Mouse (Mus musculus) spleen, adult 10 weeks (tissue): ENCODE results near the gene Ogfod3. TPM values are rescaled to one million over a fixed set of nuclear protein-coding genes. Genes with fewer than 3 reads are reported as not detected.

Source experiments
- polyA plus RNA-seq: library from polyadenylated mRNA; stranded (reverse); fragments of 350-450 nt; fragmentation: Illumina TruSeq; extraction: RNeasy Lipid Tissue Mini Kit (QIAGEN cat#74804); gene quantifications from one replicate; pipeline ENCODE4 v1.2.3, GENCODE M21; 2015; ENCODE audit warnings: low replicate concordance; ENCODE audit not compliant: insufficient read depth

The Ogfod3 gene
- polyA plus RNA-seq = 4.4 TPM

GRCm38 (mm10) chr11:121204161-121205006 lies at the start of gene Ogfod3, which contains the start of gene Hexdc:
Gene Ogfod3, minus strand, starts transcription at chr11:121204711.
Gene Hexdc, plus strand, starts transcription at chr11:121204433.

GRCm38 (mm10) chr11:121236564-121237344 lies 32.2 kb upstream of the Ogfod3 start, which contains the start of gene Narf:
Gene Narf, plus strand, starts transcription at chr11:121237253.

GRCm38 (mm10) chr11:121229018-121229439 lies 24.5 kb upstream of the Ogfod3 start, which contains the start of gene Cybc1:
Gene Cybc1, minus strand, starts transcription at chr11:121229322.

GRCm38 (mm10) chr11:121159971-121160370 lies 44.5 kb downstream of the Ogfod3 start, which contains the start of gene Uts2r:
Gene Uts2r, plus strand, starts transcription at chr11:121160271.

GRCm38 (mm10) chr11:121145865-121146264 lies 58.6 kb downstream of the Ogfod3 start, which contains the start of gene Tex19.1:
Gene Tex19.1, plus strand, starts transcription at chr11:121146143.

Other genes with a start within 250 kb of the Ogfod3 start
- gene Csnk1d, start 213.4 kb downstream of the Ogfod3 start, polyA plus RNA-seq = 123 TPM
- 54.7 TPM for gene Cd7, start 165.3 kb downstream of the Ogfod3 start, polyA plus RNA-seq
- gene Sectm1b, start 141.1 kb downstream of the Ogfod3 start, polyA plus RNA-seq = not detected
- 11.3 TPM for gene Sectm1a, start 123.5 kb downstream of the Ogfod3 start, polyA plus RNA-seq
- gene Tex19.2, start 86.0 kb downstream of the Ogfod3 start, polyA plus RNA-seq = not detected
- not detected for gene Tex19.1, start 58.6 kb downstream of the Ogfod3 start, polyA plus RNA-seq
- not detected for gene Uts2r, start 44.4 kb downstream of the Ogfod3 start, polyA plus RNA-seq
- gene Hexdc, start 278 bp downstream of the Ogfod3 start, polyA plus RNA-seq = 9.2 TPM
- 178 TPM for gene Cybc1, start 24.6 kb upstream of the Ogfod3 start, polyA plus RNA-seq
- 26.9 TPM for gene Narf, start 32.5 kb upstream of the Ogfod3 start, polyA plus RNA-seq
- gene Foxk2, start 55.3 kb upstream of the Ogfod3 start, polyA plus RNA-seq = 21.6 TPM
- 37.4 TPM for gene Wdr45b, start 149.7 kb upstream of the Ogfod3 start, polyA plus RNA-seq
- gene Rab40b, start 183.5 kb upstream of the Ogfod3 start, polyA plus RNA-seq = 0.66 TPM
- gene Fn3krp, start 216.7 kb upstream of the Ogfod3 start, polyA plus RNA-seq = 14.3 TPM
- 4.0 TPM for gene Fn3k, start 230.2 kb upstream of the Ogfod3 start, polyA plus RNA-seq
- gene Tbcd, start 247.2 kb upstream of the Ogfod3 start, polyA plus RNA-seq = 30.0 TPM